28 mouse cellular contexts compared by ENCODE assay signal in genomic region chr13:72241919-72242318, GRCm38 (mm10).
A peak's percentile ranks its signal among the peaks of the same experiment; 100 is the strongest.
DNase-seq lines count a peak whose midpoint lies in the region; ATAC-seq and TF ChIP-seq lines count a peak whose summit lies in the region.
"Had no signal": no experiment of that assay in that cellular context is flagged by ENCODE, and none has a peak within 500 bp of the region (broad histone marks: within the 10 kb centered on the region; RNA-seq: fewer than 3 reads in every experiment).

No protein-coding gene starts in this region.

- 56% methylated on average over 3 of the region's 3 CpGs for WGBS in embryonic facial prominence, embryonic 11.5 days
- WGBS in embryonic facial prominence, embryonic 10.5 days: 63% methylated on average over 3 of the region's 3 CpGs
- 43% methylated on average over 3 of the region's 3 CpGs for WGBS in kidney, embryonic 15.5 days
- 38% methylated on average over 3 of the region's 3 CpGs for WGBS in kidney, postnatal 0 days
- 47% methylated on average over 3 of the region's 3 CpGs for WGBS in embryonic facial prominence, embryonic 15.5 days

- H3K27me3 ChIP-seq in embryonic facial prominence, embryonic 11.5 days (ENCODE audit: control insufficient read depth, insufficient read depth, low read length): no peaks in the 10 kb centered on the region
- no peaks in the 10 kb centered on the region for H3K27me3 ChIP-seq in embryonic facial prominence, embryonic 10.5 days (replicated peaks; ENCODE audit: low read depth, poor library complexity, severe bottlenecking)
- H3K27me3 ChIP-seq in kidney, embryonic 15.5 days: 0 out of 2 replicates have a peak, but pooled peaks cover 4% of the 10 kb centered on the region
- no peaks in the 10 kb centered on the region for H3K27me3 ChIP-seq in kidney, postnatal 0 days (ENCODE audit: insufficient read depth, low read length)
- H3K27me3 ChIP-seq in embryonic facial prominence, embryonic 15.5 days: no peaks in the 10 kb centered on the region
- H3K27me3 ChIP-seq: CH12.LX; embryonic facial prominence, embryonic 13.5 days had no signal

- H3K9me3 ChIP-seq in embryonic facial prominence, embryonic 11.5 days (replicated peaks; ENCODE audit: control insufficient read depth, low read length): no peaks in the 10 kb centered on the region
- H3K9me3 ChIP-seq in embryonic facial prominence, embryonic 10.5 days: no peaks in the 10 kb centered on the region
- H3K9me3 ChIP-seq in kidney, embryonic 15.5 days (replicated peaks): no peaks in the 10 kb centered on the region
- no peaks in the 10 kb centered on the region for H3K9me3 ChIP-seq in kidney, postnatal 0 days (replicated peaks; ENCODE audit: low read length)
- H3K9me3 ChIP-seq in embryonic facial prominence, embryonic 15.5 days (replicated peaks): no peaks in the 10 kb centered on the region
- H3K9me3 ChIP-seq: embryonic facial prominence, embryonic 13.5 days; forebrain, embryonic 10.5 days; forebrain, embryonic 12.5 days had no signal

- TF ChIP-seq CTCF in kidney, postnatal 0 days (IDR thresholded peaks at IDR 0.05; ENCODE audit: low read depth): no peak

- H3K27ac ChIP-seq in embryonic facial prominence, embryonic 11.5 days (replicated peaks; ENCODE audit: low read depth, low read length): no peak overlapping the region
- no peak overlapping the region for H3K27ac ChIP-seq in embryonic facial prominence, embryonic 10.5 days (replicated peaks)
- H3K27ac ChIP-seq in kidney, embryonic 15.5 days: no peak overlapping the region
- H3K27ac ChIP-seq in kidney, postnatal 0 days: no peak overlapping the region
- no peak overlapping the region for H3K27ac ChIP-seq in embryonic facial prominence, embryonic 15.5 days (replicated peaks)
- H3K27ac ChIP-seq: embryonic facial prominence, embryonic 13.5 days; forebrain, embryonic 10.5 days; forebrain, embryonic 12.5 days had no signal

- no peaks in the 10 kb centered on the region for H3K4me1 ChIP-seq in embryonic facial prominence, embryonic 11.5 days (ENCODE audit: control insufficient read depth, insufficient read depth, low read length)
- peaks cover 7% of the 10 kb centered on the region for H3K4me1 ChIP-seq in embryonic facial prominence, embryonic 10.5 days
- peaks cover 19% of the 10 kb centered on the region; the same call in 1 of the 2 replicates for H3K4me1 ChIP-seq in kidney, embryonic 15.5 days
- H3K4me1 ChIP-seq in kidney, postnatal 0 days (replicated peaks; ENCODE audit: insufficient read depth, low read length): no peaks in the 10 kb centered on the region
- H3K4me1 ChIP-seq in embryonic facial prominence, embryonic 15.5 days: no peaks in the 10 kb centered on the region
- H3K4me1 ChIP-seq: embryonic facial prominence, embryonic 13.5 days; forebrain, embryonic 12.5 days had no signal

- ATAC-seq in embryonic facial prominence, embryonic 11.5 days (replicated peaks; ENCODE audit: insufficient number of reproducible peaks, low FRiP score, low TSS enrichment, low read depth): no peak
- ATAC-seq in kidney, embryonic 15.5 days (replicated peaks; ENCODE audit: low FRiP score): peak; percentile 47; the same call in 1 of the 2 replicates
- ATAC-seq in kidney, postnatal 0 days (replicated peaks; ENCODE audit: low FRiP score, low read depth): no peak
- 0 out of 2 replicates have a peak, but pooled peaks have one; percentile 54 for ATAC-seq in embryonic facial prominence, embryonic 15.5 days (ENCODE audit: insufficient number of reproducible peaks, low FRiP score, low TSS enrichment, low read depth)
- ATAC-seq: CD4-positive, CD25-positive, alpha-beta regulatory T cell, adult 4 months; forebrain, embryonic 14.5 days; forebrain, embryonic 16.5 days had no signal

- no peak overlapping the region for H3K4me2 ChIP-seq in embryonic facial prominence, embryonic 11.5 days (ENCODE audit: low read depth, low read length)
- no peak overlapping the region for H3K4me2 ChIP-seq in kidney, embryonic 15.5 days
- H3K4me2 ChIP-seq in kidney, postnatal 0 days (ENCODE audit: low read length): no peak overlapping the region
- H3K4me2 ChIP-seq in embryonic facial prominence, embryonic 15.5 days (replicated peaks): no peak overlapping the region
- H3K4me2 ChIP-seq: embryonic facial prominence, embryonic 13.5 days; forebrain, embryonic 12.5 days had no signal

- H3K4me3 ChIP-seq in embryonic facial prominence, embryonic 11.5 days (ENCODE audit: low read depth, low read length): no peak overlapping the region
- H3K4me3 ChIP-seq in embryonic facial prominence, embryonic 10.5 days: no peak overlapping the region
- no peak overlapping the region for H3K4me3 ChIP-seq in kidney, embryonic 15.5 days (replicated peaks)
- H3K4me3 ChIP-seq in kidney, postnatal 0 days (replicated peaks; ENCODE audit: low read depth, low read length): no peak overlapping the region
- no peak overlapping the region for H3K4me3 ChIP-seq in embryonic facial prominence, embryonic 15.5 days (replicated peaks)
- H3K4me3 ChIP-seq: embryonic facial prominence, embryonic 13.5 days; erythroblast, embryonic 14.5 days; forebrain, embryonic 10.5 days; forebrain, embryonic 12.5 days had no signal

- DNase-seq in embryonic facial prominence, embryonic 11.5 days (ENCODE audit: low spot score): peak; percentile 3
- no peak for DNase-seq in embryonic facial prominence, embryonic 10.5 days (ENCODE audit: low spot score)
- DNase-seq in kidney, postnatal 10 days: no peak
- peak; percentile 12 for DNase-seq in kidney, postnatal 0 days (ENCODE audit: low spot score)
- DNase-seq in kidney, adult 9 months: no peak
- DNase-seq in thymus, postnatal 14 days: no peak
- DNase-seq: adrenal gland, adult 2 months; adrenal gland, postnatal 10 days; adrenal gland, postnatal 25 days; B cell, adult 2 months; cerebellum, adult 11 months; cerebellum, adult 18-20 months; cerebellum, adult 8-10 months; cerebellum, adult 9-11 months; cerebellum, postnatal 14 days; cerebellum, postnatal 36 days; embryo, embryonic 11 days had no signal

- H3K36me3 ChIP-seq in embryonic facial prominence, embryonic 11.5 days (replicated peaks; ENCODE audit: control insufficient read depth, insufficient read depth, low read depth, low read length): no peaks in the 10 kb centered on the region
- no peaks in the 10 kb centered on the region for H3K36me3 ChIP-seq in embryonic facial prominence, embryonic 10.5 days (replicated peaks)
- no peaks in the 10 kb centered on the region for H3K36me3 ChIP-seq in kidney, embryonic 15.5 days
- no peaks in the 10 kb centered on the region for H3K36me3 ChIP-seq in kidney, postnatal 0 days (ENCODE audit: insufficient read depth, low read length)
- H3K36me3 ChIP-seq in embryonic facial prominence, embryonic 15.5 days: no peaks in the 10 kb centered on the region
- H3K36me3 ChIP-seq: embryonic facial prominence, embryonic 13.5 days; forebrain, embryonic 10.5 days; forebrain, embryonic 12.5 days; G1E had no signal

- H3K9ac ChIP-seq in embryonic facial prominence, embryonic 11.5 days (replicated peaks; ENCODE audit: low read length): no peak overlapping the region
- H3K9ac ChIP-seq in kidney, embryonic 15.5 days: no peak overlapping the region
- no peak overlapping the region for H3K9ac ChIP-seq in kidney, postnatal 0 days (ENCODE audit: low read depth, low read length)
- no peak overlapping the region for H3K9ac ChIP-seq in embryonic facial prominence, embryonic 15.5 days
- H3K9ac ChIP-seq: embryonic facial prominence, embryonic 13.5 days; forebrain, embryonic 12.5 days had no signal

Comparison
In these comparisons a context has a peak if more than half of its experiments do, and no peak if none do; other contexts are left out.
1. ATAC-seq: peak in kidney, embryonic 15.5 days (single experiment) and embryonic facial prominence, embryonic 15.5 days (single experiment); none in embryonic facial prominence, embryonic 11.5 days (single experiment) and kidney, postnatal 0 days (single experiment).
2. DNase-seq: peak in embryonic facial prominence, embryonic 11.5 days (single experiment) and kidney, postnatal 0 days (single experiment); none in embryonic facial prominence, embryonic 10.5 days (single experiment), kidney, postnatal 10 days (single experiment), kidney, adult 9 months (single experiment) and thymus, postnatal 14 days (single experiment).